Mouse (Mus musculus) NIH3T3 (cell line): ENCODE results near the gene Zfp609.

Source experiments
- DNase-seq: peaks from one replicate; pipeline ENCODE4 v3.0.0-alpha.2; 2012; ENCODE audit warnings: low read depth

The Zfp609 gene

GRCm38 (mm10) chr9:65671431-65671931 is 155.9 kb downstream of the Zfp609 start:
- peak; percentile 14 for DNase-seq

DNA sequence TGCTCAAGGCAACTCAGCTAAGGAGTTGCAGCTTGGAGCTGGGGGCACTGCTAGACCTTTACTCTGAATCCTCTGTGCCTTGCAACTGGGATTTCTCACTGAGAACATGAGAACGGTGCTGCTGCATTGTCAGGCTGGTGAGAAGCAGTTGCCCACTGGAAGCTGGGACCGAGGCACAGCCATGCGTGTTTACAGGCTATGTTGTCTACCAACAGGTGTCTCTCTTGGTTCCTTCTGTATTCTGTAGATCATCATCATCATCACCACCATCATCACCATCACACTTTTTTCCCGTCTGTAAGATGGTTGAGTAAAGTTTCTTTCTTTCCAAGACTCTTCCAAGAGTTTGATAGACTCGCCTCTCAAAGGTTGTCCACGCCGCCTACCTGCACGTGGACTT is 159.7 kb downstream of the Zfp609 start, which contains the start of gene Oaz2:
Oaz2 (plus strand) TSS at position 301 of the 400 bp plus-strand sequence.
- no peak for DNase-seq

DNA sequence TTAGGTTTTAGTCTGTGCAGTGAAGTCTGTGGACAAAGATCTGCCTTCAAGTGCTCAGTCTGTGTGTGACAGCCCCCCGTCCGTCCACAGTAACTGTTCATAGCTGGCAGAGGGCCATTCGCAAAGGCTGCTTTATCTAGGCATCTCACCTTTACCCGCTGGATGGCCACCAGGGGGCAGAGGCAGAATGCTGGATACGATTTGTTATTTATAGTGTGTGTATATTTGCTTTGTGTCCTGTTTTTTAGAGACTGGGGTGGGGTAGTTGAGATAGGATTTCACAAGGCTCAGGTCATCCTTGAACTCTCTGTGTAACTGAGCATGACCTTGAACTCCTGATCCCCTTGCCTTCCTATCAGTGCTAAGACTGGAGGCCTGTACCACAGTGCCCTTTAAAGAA is 161.3 kb downstream of the Zfp609 start:
- DNase-seq = peak; percentile 83

- DNase-seq = peak; percentile 72
Measured at GRCm38 (mm10) chr9:65664163-65664562, 163.2 kb downstream of the Zfp609 start.

GRCm38 (mm10) chr9:65661493-65661892 is 165.9 kb downstream of the Zfp609 start:
- no peak for DNase-seq

GRCm38 (mm10) chr9:65661029-65661428 is 166.3 kb downstream of the Zfp609 start:
- peak; percentile 25 for DNase-seq

DNA sequence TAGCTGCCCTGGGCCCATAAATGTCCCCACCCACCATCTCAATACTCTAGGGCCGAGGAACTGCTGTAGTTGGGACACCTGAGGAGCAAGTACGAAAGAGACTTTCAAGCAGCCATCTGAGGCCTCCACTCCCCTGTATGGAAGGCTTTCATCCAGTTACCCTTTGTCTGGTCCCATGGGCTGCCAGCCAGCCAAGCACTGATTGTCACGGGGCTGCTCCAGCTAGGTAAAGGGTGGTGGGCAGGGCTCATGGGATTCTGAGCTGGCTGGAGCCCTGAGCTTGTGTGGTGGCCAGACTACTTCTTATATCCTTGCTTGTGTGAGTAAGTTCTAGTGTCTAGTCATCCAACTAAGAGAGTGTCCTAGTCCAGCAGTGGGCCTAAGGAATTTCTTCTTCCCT is 170.1 kb downstream of the Zfp609 start:
- no peak for DNase-seq

DNA sequence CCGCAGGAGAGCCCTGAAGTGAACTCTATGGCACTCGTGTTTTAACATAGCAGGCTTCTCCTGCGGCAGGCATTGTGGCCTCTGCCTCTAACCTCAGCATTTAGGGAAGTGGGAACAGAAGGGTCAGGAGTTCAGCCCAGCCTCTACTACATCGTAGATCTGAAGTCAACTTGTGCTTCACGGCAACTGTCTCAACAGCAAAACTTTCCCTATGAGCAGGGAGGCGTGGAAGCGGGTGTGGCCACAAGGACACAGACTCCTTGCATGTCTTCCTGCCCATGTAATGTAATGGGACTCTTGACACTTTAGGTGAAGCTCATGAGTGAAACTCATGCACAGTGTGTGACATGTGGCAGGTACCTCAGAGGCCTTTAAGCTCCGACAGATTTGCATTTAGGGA is 171.8 kb downstream of the Zfp609 start:
- no peak for DNase-seq

GRCm38 (mm10) chr9:65654700-65655237 is 172.6 kb downstream of the Zfp609 start:
- no peak for DNase-seq

DNA sequence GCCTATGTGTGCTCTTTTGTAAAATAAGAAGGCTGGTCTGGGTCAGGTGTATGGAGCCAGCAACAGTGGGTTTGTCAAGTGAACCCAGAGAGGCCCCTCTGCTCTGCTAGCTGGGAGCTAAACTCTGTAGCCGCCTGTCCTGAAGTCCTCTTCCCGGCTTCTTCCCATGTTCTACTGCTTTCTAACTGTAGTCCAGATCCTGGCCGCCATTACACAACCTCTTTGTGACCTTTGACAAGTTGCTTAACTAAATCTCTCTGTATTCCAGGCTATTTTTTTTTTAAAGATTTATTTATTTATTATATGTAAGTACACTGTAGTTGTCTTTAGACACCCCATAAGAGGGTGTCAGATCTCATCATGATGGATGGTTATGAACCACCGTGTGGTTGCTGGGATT is 173.6 kb downstream of the Zfp609 start:
- DNase-seq = no peak

DNA sequence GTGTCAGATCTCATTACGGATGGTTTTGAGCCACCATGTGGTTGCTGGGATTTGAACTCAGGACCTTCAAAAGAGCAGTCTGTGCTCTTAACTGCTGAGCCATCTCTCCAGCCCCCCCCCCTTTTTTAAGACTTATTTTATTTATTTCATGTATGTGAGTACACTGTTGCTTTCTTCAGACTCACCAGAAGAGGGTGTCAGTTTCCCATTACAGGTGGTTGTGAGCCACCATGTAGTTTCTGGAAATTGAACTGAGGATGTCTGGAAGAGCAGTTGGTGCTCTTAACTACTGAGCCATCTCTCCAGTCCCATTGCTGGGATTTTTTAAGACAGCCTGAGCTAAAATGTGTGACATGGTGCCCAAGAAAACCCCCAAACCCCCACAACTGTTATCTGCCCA is 175.4 kb downstream of the Zfp609 start:
- DNase-seq = peak; percentile 20

GRCm38 (mm10) chr9:65649997-65650396 is 177.4 kb downstream of the Zfp609 start:
- no peak for DNase-seq

DNA sequence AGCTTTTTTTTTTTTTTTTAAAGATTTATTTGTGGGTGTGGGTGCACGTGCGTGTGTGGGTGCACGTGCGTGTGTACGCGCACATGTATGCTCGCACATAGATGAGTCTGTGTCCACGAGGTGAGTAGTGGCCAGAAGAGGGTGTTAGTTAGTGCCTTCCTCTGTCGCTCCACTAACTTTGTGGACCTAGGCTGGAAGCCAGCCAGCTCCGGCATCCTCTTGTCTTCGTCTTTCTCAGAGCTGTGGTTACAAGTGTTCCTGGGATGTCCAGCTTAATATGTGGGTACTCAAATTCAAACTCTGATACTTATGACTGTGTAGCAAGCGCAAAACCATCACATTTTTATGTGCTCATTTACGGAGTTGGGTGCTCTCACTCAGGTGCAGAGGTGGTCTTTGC is 178.6 kb downstream of the Zfp609 start:
- no peak for DNase-seq

- DNase-seq = no peak
Measured at GRCm38 (mm10) chr9:65646782-65647181, 180.6 kb downstream of the Zfp609 start.

GRCm38 (mm10) chr9:65645984-65646383 is 181.4 kb downstream of the Zfp609 start:
- no peak for DNase-seq

GRCm38 (mm10) chr9:65644960-65645359 is 182.4 kb downstream of the Zfp609 start:
- no peak for DNase-seq

DNA sequence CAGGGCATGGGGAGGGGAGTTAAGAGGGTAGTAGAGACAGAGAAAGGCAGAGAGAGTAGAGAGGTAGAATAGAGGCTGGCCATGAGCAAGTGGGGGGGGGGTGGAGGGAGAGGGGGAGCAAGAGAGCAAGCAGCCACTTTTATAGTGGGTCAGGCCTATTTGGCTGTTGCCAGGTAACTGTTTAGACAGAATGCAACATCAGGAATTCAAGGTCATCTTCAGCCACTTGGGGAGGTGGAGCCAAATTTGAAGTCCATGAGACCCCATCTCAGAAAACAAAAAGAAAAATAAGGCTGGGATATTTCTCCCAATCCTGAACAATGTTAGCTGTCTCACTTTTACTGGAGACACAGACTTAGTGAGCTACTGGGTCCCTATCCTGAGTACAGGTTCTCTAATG is 184.8 kb downstream of the Zfp609 start:
- DNase-seq = no peak
